Mouse (Mus musculus): ENCODE data around the gene Hoxc8.

The Hoxc8 gene

GRCm38 (mm10) chr15:103010847-103011555 is 20.6 kb downstream of the Hoxc8 start:
- DNase-seq = no peak

GRCm38 (mm10) chr15:103011928-103012486 is 21.6 kb downstream of the Hoxc8 start:
- no peak for DNase-seq

GRCm38 (mm10) chr15:103013238-103013984 is 23.0 kb downstream of the Hoxc8 start:
- peak; percentile 56 to 57 for DNase-seq

GRCm38 (mm10) chr15:103014166-103015008 is 24.0 kb downstream of the Hoxc8 start:
- DNase-seq = no peak

GRCm38 (mm10) chr15:103015009-103015399 is 24.6 kb downstream of the Hoxc8 start:
- no peak for DNase-seq

- no peak for DNase-seq
Observed at GRCm38 (mm10) chr15:103015406-103016166, 25.2 kb downstream of the Hoxc8 start.

- no peak for DNase-seq
Observed at GRCm38 (mm10) chr15:103018636-103019035, 28.2 kb downstream of the Hoxc8 start, which contains the start of gene Hoxc4. TSS of gene Hoxc4 (plus strand) at chr15:103018934.

- DNase-seq = no peak
Observed at GRCm38 (mm10) chr15:103020899-103021418, 30.6 kb downstream of the Hoxc8 start.

GRCm38 (mm10) chr15:103021544-103021943 is 31.1 kb downstream of the Hoxc8 start:
- DNase-seq = no peak

GRCm38 (mm10) chr15:103024131-103024530 is 33.7 kb downstream of the Hoxc8 start:
- no peak for DNase-seq

- no peak for DNase-seq
Observed at GRCm38 (mm10) chr15:103027266-103028235, 37.1 kb downstream of the Hoxc8 start.

- DNase-seq = no peak
Observed at GRCm38 (mm10) chr15:103028916-103029512, 38.6 kb downstream of the Hoxc8 start.

- no peak for DNase-seq
Observed at GRCm38 (mm10) chr15:103030142-103030541, 39.7 kb downstream of the Hoxc8 start.

GRCm38 (mm10) chr15:103032167-103032566 is 41.8 kb downstream of the Hoxc8 start:
- DNase-seq = no peak

GRCm38 (mm10) chr15:103032646-103033575 is 42.5 kb downstream of the Hoxc8 start:
- DNase-seq = no peak

- DNase-seq = peak in 1 of 2 experiments; percentile 21
Observed at GRCm38 (mm10) chr15:103034043-103034806, 43.8 kb downstream of the Hoxc8 start.

GRCm38 (mm10) chr15:103034807-103035547 is 44.6 kb downstream of the Hoxc8 start:
- DNase-seq = no peak

- no peak for DNase-seq
Observed at GRCm38 (mm10) chr15:103035548-103035881, 45.1 kb downstream of the Hoxc8 start.
